Mouse (Mus musculus) ovary, postnatal 10 days (tissue): Measurements from ENCODE around the gene Olfr1311.
"Not testable (repeated sequence)": the region's sequence is repeated elsewhere in the genome, so short reads cannot be mapped to it uniquely, and the experiment has no call there.

Experiments used
- DNase-seq: peaks from one replicate; pipeline ENCODE4 v3.0.0; 2022; ENCODE audit warnings: low spot score

Olfr1311 gene

DNA sequence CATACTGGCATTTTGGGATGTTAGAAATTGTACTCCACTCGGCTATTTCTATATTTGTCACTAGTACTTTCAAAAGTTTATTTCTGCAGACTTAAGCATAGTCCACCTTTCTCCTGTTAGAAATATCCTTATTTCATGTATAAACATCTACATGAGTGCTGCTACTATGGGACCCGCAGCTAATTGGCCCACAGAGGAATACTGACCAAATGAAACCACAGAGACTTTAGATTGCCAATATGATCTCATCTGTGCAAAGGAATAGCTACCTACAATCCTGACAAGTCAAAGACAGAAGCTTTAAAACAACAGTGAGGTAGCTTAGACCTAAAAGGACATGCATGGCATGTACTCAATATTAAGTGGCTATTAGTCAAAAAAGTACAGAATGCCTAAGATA, at the start of gene Olfr1311:
Gene Olfr1311 (minus strand): TSS at position 101 of the 400 bp plus-strand sequence.
- no peak for DNase-seq

DNA sequence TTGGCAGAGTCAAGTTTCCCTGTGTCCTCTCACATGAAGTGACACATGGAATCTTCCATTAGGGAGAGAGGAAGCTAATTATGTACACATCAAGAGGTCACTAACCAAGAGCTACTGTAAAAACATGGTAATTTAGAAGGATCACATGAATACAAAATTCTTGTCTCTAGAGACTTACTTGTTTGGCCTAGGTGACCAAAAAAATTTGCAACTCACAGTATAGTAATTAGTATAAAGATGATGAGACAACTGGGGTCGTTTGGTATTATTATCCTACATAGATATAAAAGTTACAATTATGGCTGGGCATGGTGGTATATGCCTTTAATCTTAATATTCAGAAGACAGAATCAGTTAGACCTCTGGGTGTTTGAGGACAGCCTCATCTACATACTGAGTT, 25.9 kb upstream of the Olfr1311 start, which contains the start of gene Olfr1312:
Gene Olfr1312 (minus strand): TSS at position 101 of the 400 bp plus-strand sequence.
- no peak for DNase-seq

DNA sequence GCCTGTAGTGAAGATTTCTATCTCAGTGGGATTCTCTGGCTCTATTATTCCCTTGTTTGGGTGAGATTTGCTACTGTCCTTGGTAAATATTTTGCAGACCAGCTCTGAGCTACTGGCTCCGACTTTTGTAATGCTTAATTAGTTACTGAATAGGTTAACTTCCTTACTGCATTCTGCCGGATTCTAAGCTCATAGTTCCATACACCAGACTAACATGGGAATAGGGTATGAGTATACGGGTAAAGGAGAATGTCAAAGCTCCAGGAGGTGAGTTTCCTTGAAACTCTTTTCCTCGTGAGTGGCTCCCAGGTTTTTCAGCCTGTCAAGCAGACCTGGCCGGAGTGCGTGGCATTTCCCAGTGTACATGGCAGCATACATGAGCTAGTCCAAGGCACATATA, 2.8 kb upstream of the Olfr1311 start:
- not testable (repeated sequence) for DNase-seq

DNA sequence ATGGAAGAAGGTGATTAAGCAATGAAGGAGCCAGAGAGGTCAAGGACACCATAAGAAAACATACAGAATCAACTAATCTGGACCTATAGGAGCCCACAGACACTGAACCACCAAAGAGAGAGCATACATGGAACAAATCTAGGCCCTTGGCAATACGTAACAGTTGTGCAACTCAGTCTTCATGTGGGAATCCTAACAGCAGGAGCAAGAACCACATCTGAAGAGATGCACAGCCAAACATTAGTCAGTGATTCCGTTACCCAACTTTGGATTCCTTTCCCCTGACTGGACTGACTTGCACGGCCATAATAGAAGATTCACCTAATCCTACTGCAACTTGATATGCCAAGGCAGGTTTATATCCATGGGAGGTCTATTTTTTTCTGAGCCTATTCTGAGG, 9.3 kb downstream of the Olfr1311 start:
- DNase-seq, result no peak

DNA sequence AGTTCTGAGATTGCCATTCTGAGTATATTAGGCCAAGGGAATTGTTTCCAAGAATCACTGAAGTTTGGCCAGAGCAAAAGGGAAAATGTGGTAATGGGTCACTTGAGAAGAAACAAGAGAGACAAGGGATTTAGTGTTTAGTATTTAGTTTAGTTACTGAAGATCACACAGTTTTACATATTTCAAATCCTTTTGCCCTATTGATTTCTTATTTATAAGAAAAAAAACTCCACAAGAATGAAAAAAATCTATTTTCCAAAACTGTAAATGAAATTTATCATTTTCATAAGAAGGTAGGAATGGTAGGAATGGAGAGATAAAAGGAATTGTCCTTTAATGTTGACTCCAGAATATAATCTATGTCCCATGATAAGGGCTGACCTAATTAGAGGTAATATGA, 11.6 kb downstream of the Olfr1311 start, which contains the start of gene Olfr1310:
Gene Olfr1310 (minus strand): TSS at position 101 of the 400 bp plus-strand sequence.
- DNase-seq, result no peak

DNA sequence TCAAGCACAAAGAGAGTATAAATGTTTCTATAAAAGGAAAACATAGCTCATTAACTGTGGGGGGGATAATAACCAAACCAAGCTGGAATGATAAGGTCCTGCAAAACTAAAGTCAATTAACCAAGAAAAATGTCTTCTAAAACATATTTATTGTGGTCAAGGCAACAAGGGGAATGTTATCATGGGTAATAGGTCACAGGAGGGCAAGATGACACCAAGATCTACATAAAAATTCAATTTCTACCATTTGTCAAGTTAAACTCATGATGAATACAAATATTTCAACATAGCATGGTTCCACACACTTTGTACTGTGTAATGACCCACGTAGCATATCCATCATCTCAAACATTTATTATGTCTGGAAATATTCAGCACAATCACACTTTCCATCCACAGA, 34.0 kb downstream of the Olfr1311 start, which contains the start of gene Olfr1309:
Gene Olfr1309 (minus strand): TSS at position 101 of the 400 bp plus-strand sequence.
- DNase-seq, result no peak
